Comparison of ENCODE assay signal across 7 mouse cellular contexts in genomic region chr8:126667721-126668656, GRCm38 (mm10).
DNase-seq lines count a peak whose midpoint lies in the region; ATAC-seq and TF ChIP-seq lines count a peak whose summit lies in the region.

No protein-coding gene starts in this region.

- DNase-seq in brain, embryonic 14.5 days (ENCODE audit: low read depth): peak; percentile 96
- DNase-seq in heart, adult 2 months: peak; percentile 86 to 91
- peak; percentile 87 for DNase-seq in kidney, adult 18-20 months
- DNase-seq in left cerebral cortex, postnatal 4 days: peak; percentile 90
- peak; percentile 64 for DNase-seq in thymus, postnatal 4 days

- no peak overlapping the region; the same call in 1 of the 2 replicates for H3K4me2 ChIP-seq in embryonic facial prominence, embryonic 13.5 days
- H3K4me2 ChIP-seq in midbrain, embryonic 15.5 days: no peak overlapping the region

- intact Hi-C loops in heart, adult 2 months (cut with DNase I): loop anchor here (1.0 to 5.0 kb wide), 6 partner anchors 119 to 171 kb away; no protein-coding TSS in a partner anchor
- intact Hi-C loops in left cerebral cortex, postnatal 4 days (cut with DNase I): no loop called here

- no peak for TF ChIP-seq CTCF in brain, embryonic 14.5 days (IDR thresholded peaks at IDR 0.05; ENCODE audit: borderline replicate concordance, extremely low read depth, insufficient read depth, insufficient read length)
- TF ChIP-seq CTCF in heart, adult 2 months (IDR thresholded peaks at IDR 0.05): no peak

- peak overlapping the region; percentile 99 for H3K27ac ChIP-seq in embryonic facial prominence, embryonic 13.5 days
- peak overlapping the region; percentile 97 for H3K27ac ChIP-seq in heart, adult 2 months
- H3K27ac ChIP-seq in midbrain, embryonic 15.5 days: peak overlapping the region; percentile 95

- no peak; the same call in 1 of the 2 replicates for ATAC-seq in embryonic facial prominence, embryonic 13.5 days (ENCODE audit: insufficient number of reproducible peaks, insufficient read depth, low FRiP score, low TSS enrichment, low read depth)
- ATAC-seq in midbrain, embryonic 15.5 days (replicated peaks): peak; percentile 18; the same call in 1 of the 2 replicates

- no peaks in the 10 kb centered on the region for H3K27me3 ChIP-seq in embryonic facial prominence, embryonic 13.5 days
- no peaks in the 10 kb centered on the region for H3K27me3 ChIP-seq in heart, adult 2 months (ENCODE audit: control insufficient read depth, insufficient read depth, low read length)
- no peaks in the 10 kb centered on the region for H3K27me3 ChIP-seq in midbrain, embryonic 15.5 days (replicated peaks)

- 39% methylated on average over 16 of the region's 16 CpGs for WGBS in embryonic facial prominence, embryonic 13.5 days
- WGBS in heart, adult 2 months: 16% methylated on average over 16 of the region's 16 CpGs
- WGBS in midbrain, embryonic 15.5 days: 44% methylated on average over 16 of the region's 16 CpGs

- TF ChIP-seq POLR2A in brain, embryonic 14.5 days (IDR thresholded peaks at IDR 0.05; ENCODE audit: borderline replicate concordance, extremely low read depth, insufficient read depth, insufficient read length, poor library complexity, severe bottlenecking): no peak
- TF ChIP-seq POLR2A in heart, adult 2 months (IDR thresholded peaks at IDR 0.05; ENCODE audit: insufficient read depth, low read depth, low read length): 0 out of 2 replicates have a peak, but pooled peaks have one; percentile 29

- no peaks in the 10 kb centered on the region for H3K36me3 ChIP-seq in embryonic facial prominence, embryonic 13.5 days
- H3K36me3 ChIP-seq in heart, adult 2 months (ENCODE audit: control insufficient read depth, insufficient read depth, low read length): peaks cover 2% of the 10 kb centered on the region
- H3K36me3 ChIP-seq in midbrain, embryonic 15.5 days (replicated peaks): no peaks in the 10 kb centered on the region

- peak; percentile 99 for TF ChIP-seq EP300 in heart, adult 2 months (IDR thresholded peaks at IDR 0.05; ENCODE audit: insufficient read depth, low read depth, low read length)

- H3K4me1 ChIP-seq in embryonic facial prominence, embryonic 13.5 days: peaks cover 71% of the 10 kb centered on the region
- H3K4me1 ChIP-seq in heart, adult 2 months (ENCODE audit: control insufficient read depth, insufficient read depth, low read length): peaks cover 33% of the 10 kb centered on the region
- H3K4me1 ChIP-seq in midbrain, embryonic 15.5 days: peaks cover 60% of the 10 kb centered on the region

- H3K9me3 ChIP-seq in embryonic facial prominence, embryonic 13.5 days: no peaks in the 10 kb centered on the region
- no peaks in the 10 kb centered on the region for H3K9me3 ChIP-seq in midbrain, embryonic 15.5 days

- peak overlapping the region; percentile 12; the same call in 1 of the 2 replicates for H3K9ac ChIP-seq in embryonic facial prominence, embryonic 13.5 days
- peak overlapping the region; percentile 50 for H3K9ac ChIP-seq in heart, adult 2 months (ENCODE audit: low read depth, low read length)
- no peak overlapping the region for H3K9ac ChIP-seq in midbrain, embryonic 15.5 days

- H3K4me3 ChIP-seq in embryonic facial prominence, embryonic 13.5 days: no peak overlapping the region
- H3K4me3 ChIP-seq in heart, adult 2 months: no peak overlapping the region
- H3K4me3 ChIP-seq in midbrain, embryonic 15.5 days: no peak overlapping the region

- H3K79me2 ChIP-seq in heart, adult 2 months (replicated peaks; ENCODE audit: control insufficient read depth, insufficient read depth, low read length): no peaks in the 10 kb centered on the region
